In genomic region chr5:132544176-132544995, GRCm38 (mm10) we compare ENCODE assay signal across 8 mouse cellular contexts. TPM values are rescaled to one million over a fixed set of nuclear protein-coding genes. Genes with fewer than 3 reads are reported as not detected.
DNase-seq lines count a peak whose midpoint lies in the region; ATAC-seq and TF ChIP-seq lines count a peak whose summit lies in the region.

No protein-coding gene starts in this region.

- H3K9me3 ChIP-seq in neural tube, embryonic 11.5 days (ENCODE audit: control insufficient read depth, low read length), result no peaks in the 10 kb centered on the region
- no peaks in the 10 kb centered on the region for H3K9me3 ChIP-seq in heart, embryonic 10.5 days
- no peaks in the 10 kb centered on the region for H3K9me3 ChIP-seq in midbrain, embryonic 11.5 days (ENCODE audit: control insufficient read depth, low read length)
- H3K9me3 ChIP-seq in stomach, postnatal 0 days (ENCODE audit: control insufficient read depth, low read length), result no peaks in the 10 kb centered on the region

- H3K4me3 ChIP-seq in neural tube, embryonic 11.5 days (ENCODE audit: low read depth, low read length), result peak overlapping the region; percentile 80
- H3K4me3 ChIP-seq in heart, embryonic 10.5 days, result peak overlapping the region; percentile 93
- H3K4me3 ChIP-seq in midbrain, embryonic 11.5 days (ENCODE audit: low read depth, low read length), result peak overlapping the region; percentile 86
- peak overlapping the region; percentile 71 for H3K4me3 ChIP-seq in stomach, postnatal 0 days (ENCODE audit: low read depth, low read length)

- peak overlapping the region; percentile 27; the same call in 1 of the 2 replicates for H3K27ac ChIP-seq in neural tube, embryonic 11.5 days (ENCODE audit: low read depth, low read length)
- H3K27ac ChIP-seq in heart, embryonic 10.5 days, result peak overlapping the region; percentile 94
- H3K27ac ChIP-seq in midbrain, embryonic 11.5 days (ENCODE audit: low read depth, low read length), result no peak overlapping the region
- H3K27ac ChIP-seq in stomach, postnatal 0 days (replicated peaks), result no peak overlapping the region

- peak overlapping the region; percentile 92; the same call in 1 of the 2 replicates for H3K9ac ChIP-seq in neural tube, embryonic 11.5 days (ENCODE audit: low read length)
- H3K9ac ChIP-seq in midbrain, embryonic 11.5 days (ENCODE audit: low read length), result peak overlapping the region; percentile 92
- peak overlapping the region; percentile 74; the same call in 1 of the 2 replicates for H3K9ac ChIP-seq in stomach, postnatal 0 days (ENCODE audit: low read length)

- peaks cover 9% of the 10 kb centered on the region for H3K4me1 ChIP-seq in neural tube, embryonic 11.5 days (ENCODE audit: control insufficient read depth, insufficient read depth, low read length)
- peaks cover 27% of the 10 kb centered on the region for H3K4me1 ChIP-seq in heart, embryonic 10.5 days
- peaks cover 7% of the 10 kb centered on the region; the same call in 1 of the 2 replicates for H3K4me1 ChIP-seq in midbrain, embryonic 11.5 days (ENCODE audit: control insufficient read depth, insufficient read depth, low read length)
- H3K4me1 ChIP-seq in stomach, postnatal 0 days (replicated peaks; ENCODE audit: control insufficient read depth, insufficient read depth), result no peaks in the 10 kb centered on the region; the same call in 1 of the 2 replicates

- TF ChIP-seq EP300 in stomach, postnatal 0 days (optimal IDR thresholded peaks at IDR 0.05), result no peak

- WGBS in neural tube, embryonic 11.5 days, result 4% methylated on average over 26 of the region's 26 CpGs
- WGBS in heart, embryonic 10.5 days, result 8% methylated on average over 26 of the region's 26 CpGs
- WGBS in midbrain, embryonic 11.5 days, result 7% methylated on average over 26 of the region's 26 CpGs
- 10% methylated on average over 26 of the region's 26 CpGs for WGBS in stomach, postnatal 0 days

- TF ChIP-seq CTCF in stomach, postnatal 0 days (IDR thresholded peaks at IDR 0.05; ENCODE audit: low read depth), result no peak

- peak overlapping the region; percentile 46 for H3K4me2 ChIP-seq in neural tube, embryonic 11.5 days (ENCODE audit: low read depth)
- peak overlapping the region; percentile 75 for H3K4me2 ChIP-seq in midbrain, embryonic 11.5 days
- H3K4me2 ChIP-seq in stomach, postnatal 0 days (replicated peaks; ENCODE audit: low read depth), result peak overlapping the region; percentile 94

- ATAC-seq in neural tube, embryonic 11.5 days (ENCODE audit: insufficient read depth, low FRiP score, low TSS enrichment), result peak; percentile 6; the same call in 1 of the 2 replicates
- 0 out of 2 replicates have a peak, but pooled peaks have one; percentile 2 for ATAC-seq in midbrain, embryonic 11.5 days (ENCODE audit: low FRiP score)
- ATAC-seq in stomach, postnatal 0 days (ENCODE audit: low FRiP score, low TSS enrichment), result no peak
- ATAC-seq in CD4-positive, CD25-positive, alpha-beta regulatory T cell, adult 4 months, result no peak

- peak; percentile 50 for DNase-seq in neural tube, embryonic 11.5 days (ENCODE audit: low spot score)
- no peak for DNase-seq in neural tube, embryonic 10.5 days (ENCODE audit: extremely low spot score, low spot score)
- peak; percentile 40 to 44 for DNase-seq in cerebellum, postnatal 25 days
- peak; percentile 80 for DNase-seq in heart, embryonic 10.5 days (ENCODE audit: low spot score)
- peak; percentile 34 for DNase-seq in kidney, postnatal 10 days
- peak; percentile 95 for DNase-seq in midbrain, embryonic 11.5 days (ENCODE audit: low spot score, missing footprints)
- no peak for DNase-seq in stomach, postnatal 0 days (ENCODE audit: low spot score)

- H3K36me3 ChIP-seq in neural tube, embryonic 11.5 days (ENCODE audit: control insufficient read depth, insufficient read depth, low read length), result no peaks in the 10 kb centered on the region
- no peaks in the 10 kb centered on the region for H3K36me3 ChIP-seq in heart, embryonic 10.5 days
- H3K36me3 ChIP-seq in midbrain, embryonic 11.5 days (ENCODE audit: control insufficient read depth, insufficient read depth, low read length), result no peaks in the 10 kb centered on the region
- H3K36me3 ChIP-seq in stomach, postnatal 0 days (ENCODE audit: control insufficient read depth, insufficient read depth, low read length), result no peaks in the 10 kb centered on the region

- H3K27me3 ChIP-seq in neural tube, embryonic 11.5 days (ENCODE audit: control insufficient read depth, insufficient read depth, low read length), result no peaks in the 10 kb centered on the region
- H3K27me3 ChIP-seq in heart, embryonic 10.5 days (ENCODE audit: insufficient read depth, poor library complexity, severe bottlenecking), result peaks cover 10% of the 10 kb centered on the region; the same call in 1 of the 2 replicates
- peaks cover 3% of the 10 kb centered on the region; the same call in 1 of the 2 replicates for H3K27me3 ChIP-seq in midbrain, embryonic 11.5 days (ENCODE audit: control insufficient read depth, insufficient read depth, low read length)
- no peaks in the 10 kb centered on the region for H3K27me3 ChIP-seq in stomach, postnatal 0 days (ENCODE audit: control insufficient read depth, insufficient read depth, low read length)

RNA-seq across cellular contexts. Expression of gene Auts2, which starts 1.2 kb away (rescaled TPM):
- 45.0 and 49.3 TPM in 2 replicates for polyA plus RNA-seq in neural tube, embryonic 11.5 days (2014; fragmentation: Nextera tagmentation; extraction: Ambion mirVana)
- 18.3 and 24.7 TPM in 2 replicates for polyA plus RNA-seq in heart, embryonic 10.5 days (2016; fragmentation: Nextera tagmentation; extraction: Ambion mirVana)
- 36.0 and 38.9 TPM in 2 replicates for polyA plus RNA-seq in midbrain, embryonic 11.5 days (2014; fragmentation: Nextera tagmentation; extraction: Ambion mirVana)
- polyA plus RNA-seq in stomach, postnatal 0 days (2015; fragmentation: Nextera tagmentation; extraction: Ambion mirVana), result 7.3 and 8.5 TPM in 2 replicates
- under 1 TPM in 1 of 2 experiments, not detected in 1; 0.75 TPM for polyA plus RNA-seq in CD4-positive, CD25-positive, alpha-beta regulatory T cell, adult 4 months (2017; shearing (Covaris generic))

Comparison
In these comparisons a context has a peak if more than half of its experiments do, and no peak if none do; other contexts are left out.
1. DNase-seq: peak in neural tube, embryonic 11.5 days (single experiment), cerebellum, postnatal 25 days (2 of 2), heart, embryonic 10.5 days (single experiment), kidney, postnatal 10 days (single experiment) and midbrain, embryonic 11.5 days (single experiment); none in neural tube, embryonic 10.5 days (single experiment) and stomach, postnatal 0 days (single experiment).
2. ATAC-seq: peak in neural tube, embryonic 11.5 days (single experiment) and midbrain, embryonic 11.5 days (single experiment); none in stomach, postnatal 0 days (single experiment) and CD4-positive, CD25-positive, alpha-beta regulatory T cell, adult 4 months (single experiment).
3. H3K27ac ChIP-seq: peak in neural tube, embryonic 11.5 days (single experiment) and heart, embryonic 10.5 days (single experiment); none in midbrain, embryonic 11.5 days (single experiment) and stomach, postnatal 0 days (single experiment).
4. Peak in every context shown above with its lines, with median percentiles within 50 percentile points of each other: H3K4me2 ChIP-seq, H3K4me3 ChIP-seq and H3K9ac ChIP-seq.